ENCODE assay signal across 8 mouse cellular contexts in genomic region chr13:78482929-78483759, GRCm38 (mm10).
DNase-seq lines count a peak whose midpoint lies in the region; ATAC-seq lines count a peak whose summit lies in the region.

No protein-coding gene starts in this region.

- no peaks in the 10 kb centered on the region for H3K9me3 ChIP-seq in heart, embryonic 16.5 days (replicated peaks; ENCODE audit: control insufficient read depth, low read length)
- no peaks in the 10 kb centered on the region for H3K9me3 ChIP-seq in limb, embryonic 13.5 days
- no peaks in the 10 kb centered on the region for H3K9me3 ChIP-seq in stomach, embryonic 14.5 days (ENCODE audit: control insufficient read depth, low read depth, low read length)

- H3K4me1 ChIP-seq in brown adipose tissue, adult 24 weeks (ENCODE audit: control insufficient read depth, insufficient read depth, insufficient read length, low read length) = peaks cover 6% of the 10 kb centered on the region
- H3K4me1 ChIP-seq in heart, embryonic 16.5 days (ENCODE audit: control insufficient read depth, insufficient read depth, low read length) = peaks cover 6% of the 10 kb centered on the region
- peaks cover 10% of the 10 kb centered on the region; the same call in 1 of the 2 replicates for H3K4me1 ChIP-seq in limb, embryonic 13.5 days
- H3K4me1 ChIP-seq in stomach, embryonic 14.5 days (ENCODE audit: control insufficient read depth, insufficient read depth, low read length) = 0 out of 2 replicates have a peak, but pooled peaks cover 2% of the 10 kb centered on the region

- no peaks in the 10 kb centered on the region for H3K27me3 ChIP-seq in heart, embryonic 16.5 days (ENCODE audit: control insufficient read depth, insufficient read depth, low read length)
- H3K27me3 ChIP-seq in limb, embryonic 13.5 days = no peaks in the 10 kb centered on the region
- no peaks in the 10 kb centered on the region for H3K27me3 ChIP-seq in stomach, embryonic 14.5 days (ENCODE audit: control insufficient read depth, insufficient read depth, low read length)

- no peak overlapping the region for H3K9ac ChIP-seq in heart, embryonic 16.5 days (ENCODE audit: low read length)
- H3K9ac ChIP-seq in limb, embryonic 13.5 days = no peak overlapping the region
- no peak overlapping the region for H3K9ac ChIP-seq in stomach, embryonic 14.5 days (replicated peaks; ENCODE audit: low read depth, low read length)

- H3K27ac ChIP-seq in brown adipose tissue, adult 24 weeks (replicated peaks; ENCODE audit: low read depth, low read length) = 0 out of 2 replicates have a peak overlapping the region, but pooled peaks have one; percentile 8
- peak overlapping the region; percentile 61 for H3K27ac ChIP-seq in heart, embryonic 16.5 days (ENCODE audit: low read length)
- no peak overlapping the region; the same call in 1 of the 2 replicates for H3K27ac ChIP-seq in limb, embryonic 13.5 days
- peak overlapping the region; percentile 11; the same call in 1 of the 2 replicates for H3K27ac ChIP-seq in stomach, embryonic 14.5 days (ENCODE audit: low read length)

- H3K4me3 ChIP-seq in brown adipose tissue, adult 24 weeks (ENCODE audit: insufficient read depth, low read depth, low read length) = 0 out of 2 replicates have a peak overlapping the region, but pooled peaks have one; percentile 32
- peak overlapping the region; percentile 29 for H3K4me3 ChIP-seq in heart, embryonic 16.5 days (ENCODE audit: low read length)
- no peak overlapping the region for H3K4me3 ChIP-seq in limb, embryonic 13.5 days
- no peak overlapping the region for H3K4me3 ChIP-seq in stomach, embryonic 14.5 days (ENCODE audit: low read depth, low read length)

- intact Hi-C loops in left cerebral cortex, postnatal 25 days (cut with DNase I) = no loop called here

- no peaks in the 10 kb centered on the region for H3K36me3 ChIP-seq in heart, embryonic 16.5 days (ENCODE audit: control insufficient read depth, insufficient read depth)
- H3K36me3 ChIP-seq in limb, embryonic 13.5 days = no peaks in the 10 kb centered on the region
- H3K36me3 ChIP-seq in stomach, embryonic 14.5 days (ENCODE audit: control insufficient read depth, insufficient read depth, low read length) = no peaks in the 10 kb centered on the region

- peak; percentile 88 for ATAC-seq in heart, embryonic 16.5 days (replicated peaks; ENCODE audit: extremely low read depth, insufficient read depth, low FRiP score)
- ATAC-seq in limb, embryonic 13.5 days (ENCODE audit: low FRiP score, low read depth) = peak; percentile 91
- no peak for ATAC-seq in stomach, embryonic 14.5 days (ENCODE audit: insufficient number of reproducible peaks, insufficient read depth, low FRiP score, low read depth)

- WGBS in heart, embryonic 16.5 days = 22% methylated on average over 9 of the region's 9 CpGs
- WGBS in limb, embryonic 13.5 days = 35% methylated on average over 9 of the region's 9 CpGs
- 44% methylated on average over 9 of the region's 9 CpGs for WGBS in stomach, embryonic 14.5 days

- H3K4me2 ChIP-seq in heart, embryonic 16.5 days (ENCODE audit: low read depth, low read length) = peak overlapping the region; percentile 44; the same call in 1 of the 2 replicates
- H3K4me2 ChIP-seq in limb, embryonic 13.5 days (replicated peaks) = peak overlapping the region; percentile 32
- no peak overlapping the region for H3K4me2 ChIP-seq in stomach, embryonic 14.5 days (replicated peaks; ENCODE audit: low read depth, low read length)

- peak; percentile 32 for DNase-seq in right cerebral cortex, postnatal 4 days
- DNase-seq in right cerebral cortex, adult 18-20 months = no peak
- DNase-seq in thymus, adult 18-20 months = no peak
- DNase-seq in left cerebral cortex, postnatal 25 days (ENCODE audit: low spot score in 2 of 2) = no peak

Comparison
In these comparisons a context has a peak if more than half of its experiments do, and no peak if none do; other contexts are left out.
1. H3K4me3 ChIP-seq: peak in brown adipose tissue, adult 24 weeks (single experiment) and heart, embryonic 16.5 days (single experiment); none in limb, embryonic 13.5 days (single experiment) and stomach, embryonic 14.5 days (single experiment).